Mouse (Mus musculus) testis, adult 2 months (tissue): ENCODE measurements around the gene Col6a6.

Experiments used
- CTCF ChIP-seq: fragments of 200-500 bp; IDR thresholded peaks from 2 replicates; pipeline ENCODE4 v1.5.1; 2012; ENCODE audit warnings: low read depth, mild to moderate bottlenecking, inconsistent platforms, low read length, moderate library complexity; ENCODE audit not compliant: control insufficient read depth, insufficient read depth, insufficient replicate concordance
- POLR2A ChIP-seq: fragments of 200-500 bp; IDR thresholded peaks from 2 replicates; pipeline ENCODE4 v1.6.1; 2012; ENCODE audit warnings: low read depth, mild to moderate bottlenecking, inconsistent platforms, low read length, moderate library complexity; ENCODE audit not compliant: control insufficient read depth

DNA sequence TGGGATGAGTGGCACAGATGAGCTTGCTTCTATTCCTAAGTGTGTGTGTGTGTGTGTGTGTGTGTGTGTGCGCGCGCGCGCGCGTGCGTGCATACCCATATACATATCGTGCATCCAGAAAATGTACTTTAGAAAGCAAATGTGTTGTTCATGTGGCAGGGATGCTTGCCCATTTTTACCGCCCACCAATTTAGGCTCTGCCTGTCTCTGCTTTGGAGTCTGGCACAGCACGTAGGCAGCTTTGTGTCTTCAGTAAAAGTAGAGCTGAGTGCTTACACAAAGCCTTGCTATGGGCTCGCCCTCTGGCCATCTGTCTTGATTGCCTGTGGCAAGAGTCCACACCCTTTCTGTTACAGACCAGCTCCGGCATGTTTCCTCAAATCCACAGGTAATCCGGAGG, 135.5 kb downstream of the Col6a6 start:
- TF ChIP-seq CTCF: no peak
- TF ChIP-seq POLR2A: no peak
